Mouse (Mus musculus) frontal cortex, adult 2 months (tissue): ENCODE results near the gene Atp2b4. TPM values are rescaled to one million over a fixed set of nuclear protein-coding genes. Genes with fewer than 3 reads are reported as not detected.
"Not testable (repeated sequence)": the region's sequence is repeated elsewhere in the genome, so short reads cannot be mapped to it uniquely, and the experiment has no call there.

Source experiments
- DNase-seq, 2 experiments: peaks; one replicate each; pipeline ENCODE4 v3.0.0; 2022; ENCODE audit warnings: low spot score in 1 of 2; ENCODE audit errors: extremely low spot score in 1 of 2
- polyA plus RNA-seq: library from polyadenylated mRNA; depleted of rRNA; stranded (reverse); fragments of >200 nt; gene quantifications from 2 replicates; pipeline ENCODE4 v1.2.3, GENCODE M21; 2012

The Atp2b4 gene
- polyA plus RNA-seq, 1 experiment, result 66.9 TPM

DNA sequence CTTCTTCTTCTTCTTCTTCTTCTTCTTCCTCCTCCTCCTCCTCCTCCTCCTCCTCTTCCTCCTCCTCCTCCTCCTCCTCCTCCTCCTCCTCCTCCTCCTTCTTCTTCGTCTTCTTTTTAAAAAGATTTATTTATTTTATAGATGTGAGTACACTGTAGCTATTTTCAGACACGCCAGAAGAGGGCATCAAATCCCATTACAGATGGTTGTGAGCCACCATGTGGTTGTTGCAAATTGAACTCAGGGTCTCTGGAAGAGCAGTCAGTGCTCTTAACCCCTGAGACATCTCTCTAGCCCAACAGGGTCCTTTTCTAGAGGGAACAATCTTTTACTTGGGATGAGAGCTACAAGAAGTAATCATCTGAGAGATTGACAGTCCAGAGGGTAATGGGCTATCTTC lies 99.0 kb downstream of the Atp2b4 start:
- DNase-seq, result peak in 1 of 2 experiments; percentile 50

- no peak for DNase-seq
Observed at GRCm38 (mm10) chr1:133697935-133698620, 102.8 kb downstream of the Atp2b4 start.

- peak in 1 of 2 experiments; percentile 15 for DNase-seq
Observed at GRCm38 (mm10) chr1:133695901-133696300, 104.9 kb downstream of the Atp2b4 start.

DNA sequence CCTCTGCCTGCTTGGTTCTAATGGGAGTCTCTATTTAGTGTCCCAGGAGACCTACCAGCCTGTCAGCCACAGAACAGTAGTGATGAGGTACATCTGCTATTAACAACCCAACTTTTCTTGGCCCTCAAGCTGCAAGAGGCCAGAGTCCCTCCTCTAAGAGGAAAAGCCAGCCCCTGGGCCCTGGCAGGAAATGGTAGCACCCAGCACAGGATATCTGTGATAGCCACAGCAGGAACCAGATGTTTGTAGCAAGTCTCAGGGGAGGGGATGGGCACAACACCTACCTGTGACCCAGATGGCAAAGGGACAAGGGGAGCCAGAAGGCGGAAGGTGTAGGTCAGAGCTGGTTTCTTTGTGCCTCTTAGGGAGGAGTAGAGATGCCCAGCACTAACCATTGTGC lies 106.0 kb downstream of the Atp2b4 start:
- no peak for DNase-seq

- DNase-seq, result no peak
Observed at GRCm38 (mm10) chr1:133694301-133694700, 106.5 kb downstream of the Atp2b4 start.

DNA sequence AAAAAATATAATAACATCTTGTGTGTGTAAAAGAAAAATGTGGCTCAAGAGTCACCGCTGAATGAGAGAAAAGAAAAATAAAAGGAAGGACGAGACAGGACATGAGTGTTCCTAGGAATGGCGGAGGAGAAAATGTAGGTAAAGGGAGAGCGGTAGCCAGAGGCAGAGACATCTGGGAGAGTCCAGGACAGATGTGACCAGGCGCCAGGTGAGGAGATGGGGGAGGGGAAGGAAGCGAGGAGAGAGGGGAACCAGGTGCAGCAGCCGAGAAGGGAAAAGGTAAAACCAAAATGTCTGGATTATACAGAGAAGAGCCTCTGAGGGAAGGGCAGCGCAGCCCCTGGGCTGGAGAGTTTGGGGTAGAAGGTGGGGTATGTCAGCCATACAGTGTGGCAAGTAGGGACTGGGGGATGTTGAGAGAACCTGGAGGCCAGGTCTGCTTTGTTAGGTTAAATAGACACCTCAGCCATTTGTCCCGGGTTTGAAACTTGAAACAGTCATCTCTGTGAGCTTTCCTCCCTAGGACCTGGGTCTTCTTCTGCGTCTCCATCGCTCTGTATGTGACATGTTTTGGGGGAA lies 107.2 kb downstream of the Atp2b4 start:
- DNase-seq, result no peak

- no peak for DNase-seq
Observed at GRCm38 (mm10) chr1:133692195-133692594, 108.6 kb downstream of the Atp2b4 start.

- DNase-seq, result no peak
Observed at GRCm38 (mm10) chr1:133691046-133691445, 109.8 kb downstream of the Atp2b4 start.

DNA sequence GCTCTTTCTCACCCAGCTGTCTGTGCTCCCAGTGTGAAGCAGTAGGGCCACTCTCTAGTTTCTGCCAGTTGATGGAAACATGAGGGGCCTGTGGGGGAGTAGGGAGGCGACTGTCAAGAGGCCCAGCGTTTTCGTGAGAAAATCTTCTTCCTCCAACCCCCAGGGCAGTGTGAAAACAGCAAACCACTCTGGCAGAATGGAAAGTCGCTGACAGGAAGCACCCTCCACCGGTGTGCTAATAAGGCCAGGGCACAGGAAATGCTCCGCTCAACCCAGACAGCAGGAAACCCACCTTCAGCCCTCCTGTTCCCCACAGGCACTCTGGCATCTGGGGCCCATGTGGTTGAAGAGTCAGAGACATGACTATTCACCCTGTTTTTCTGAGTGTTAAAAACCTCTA lies 110.9 kb downstream of the Atp2b4 start, which contains the start of gene Lax1:
Lax1 (minus strand) TSS at position 212 of the 400 bp plus-strand sequence.
- no peak for DNase-seq

- DNase-seq, result no peak
Observed at GRCm38 (mm10) chr1:133688301-133688700, 112.5 kb downstream of the Atp2b4 start.

GRCm38 (mm10) chr1:133685749-133686519 lies 114.9 kb downstream of the Atp2b4 start:
- peak in 1 of 2 experiments; percentile 9 for DNase-seq

GRCm38 (mm10) chr1:133671801-133672200 lies 129.0 kb downstream of the Atp2b4 start:
- no peak for DNase-seq

DNA sequence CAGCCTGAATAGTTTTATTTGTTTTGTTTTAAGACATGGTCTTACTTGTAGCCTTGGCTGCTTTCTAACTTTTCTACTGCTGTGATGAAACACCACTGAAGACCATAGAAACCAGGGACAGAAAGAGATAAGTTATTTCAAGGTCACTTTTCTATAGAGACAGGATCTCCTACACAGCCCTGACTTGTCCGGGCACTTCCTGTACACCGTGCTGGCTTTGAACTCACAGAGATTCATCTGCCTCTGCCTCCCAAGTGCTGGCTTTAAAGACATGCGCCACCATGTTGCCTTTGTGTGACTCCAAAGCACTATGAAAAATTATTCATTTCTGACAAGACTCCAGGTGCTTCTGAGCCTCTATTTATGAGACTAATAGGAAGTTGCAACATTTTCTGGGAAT lies 129.6 kb downstream of the Atp2b4 start:
- DNase-seq, result no peak

- DNase-seq, result no peak
Observed at GRCm38 (mm10) chr1:133670776-133671175, 130.1 kb downstream of the Atp2b4 start.

GRCm38 (mm10) chr1:133670190-133670589 lies 130.7 kb downstream of the Atp2b4 start:
- DNase-seq, result no peak

GRCm38 (mm10) chr1:133668618-133669017 lies 132.2 kb downstream of the Atp2b4 start:
- no peak for DNase-seq

DNA sequence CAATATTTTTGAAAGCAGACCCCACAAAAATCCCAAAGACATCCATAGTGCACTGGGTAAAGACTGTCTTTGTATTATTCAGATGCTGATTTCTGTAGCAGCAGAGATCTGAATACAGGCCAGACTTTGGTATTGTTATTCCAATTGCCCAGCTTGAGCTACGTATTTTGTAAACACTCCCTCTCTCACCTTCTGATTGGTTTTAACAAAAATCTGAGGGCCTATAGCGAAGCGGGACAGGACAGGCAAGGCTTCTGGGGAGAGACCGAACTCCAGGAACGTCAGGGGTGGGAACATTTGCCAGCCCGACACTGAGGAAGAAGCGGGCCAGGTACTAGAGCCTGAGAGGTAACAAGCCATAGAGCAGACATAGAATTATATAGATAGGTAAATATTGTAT lies 133.1 kb downstream of the Atp2b4 start:
- DNase-seq, result no peak

GRCm38 (mm10) chr1:133665713-133666112 lies 135.1 kb downstream of the Atp2b4 start:
- DNase-seq, result not testable (repeated sequence)

- no peak for DNase-seq
Observed at GRCm38 (mm10) chr1:133664203-133664970, 136.5 kb downstream of the Atp2b4 start.

GRCm38 (mm10) chr1:133663427-133663826 lies 137.4 kb downstream of the Atp2b4 start:
- DNase-seq, result peak; percentile 52 to 64

GRCm38 (mm10) chr1:133662941-133663340 lies 137.9 kb downstream of the Atp2b4 start:
- DNase-seq, result no peak
